Mouse (Mus musculus) macrophage (primary cell): ENCODE results near the gene Lin7a. TPM values are rescaled to one million over a fixed set of nuclear protein-coding genes. Genes with fewer than 3 reads are reported as not detected.

Source experiments
- H3K27ac ChIP-seq: fragments of 350-480 bp; formaldehyde crosslinking; 2 replicates; pipeline ENCODE4 v1.9.0; 2021
- H3K36me3 ChIP-seq: fragments of 350-480 bp; formaldehyde crosslinking; 2 replicates; pipeline ENCODE4 v1.9.0; 2021; ENCODE audit errors: inconsistent target
- H3K4me3 ChIP-seq: fragments of 350-480 bp; formaldehyde crosslinking; 2 replicates; pipeline ENCODE4 v1.9.0; 2021; ENCODE audit errors: inconsistent target
- H3K79me2 ChIP-seq: fragments of 350-480 bp; formaldehyde crosslinking; 2 replicates; pipeline ENCODE4 v1.9.0; 2021; ENCODE audit errors: inconsistent target
- WGBS: methylation state at CpG from one replicate; pipeline ENCODE4 v1.1.7; 2026; ENCODE audit warnings: inconsistent platforms; ENCODE audit not compliant: missing documents; 5-methylcytosine and 5-hydroxymethylcytosine counted together
- polyA plus RNA-seq: library from polyadenylated mRNA; stranded (reverse); fragments of 250-400 nt; gene quantifications from 3 replicates; pipeline ENCODE4 v1.2.4, GENCODE M21; 2018; ENCODE audit warnings: inconsistent platforms

The Lin7a gene
- polyA plus RNA-seq, 1 experiment from 2014 or later, result not detected

- Histone ChIP-seq H3K36me3 (no peaks in the 10 kb centered on the region), H3K4me3 (no peak overlapping the region), H3K27ac (no peak overlapping the region), H3K79me2 (no peaks in the 10 kb centered on the region)
- WGBS, result 90% methylated on average over 2 of the region's 2 CpGs
These were observed 38.9 kb upstream of the Lin7a start for GRCm38 (mm10) chr10:107232491-107233110.

DNA sequence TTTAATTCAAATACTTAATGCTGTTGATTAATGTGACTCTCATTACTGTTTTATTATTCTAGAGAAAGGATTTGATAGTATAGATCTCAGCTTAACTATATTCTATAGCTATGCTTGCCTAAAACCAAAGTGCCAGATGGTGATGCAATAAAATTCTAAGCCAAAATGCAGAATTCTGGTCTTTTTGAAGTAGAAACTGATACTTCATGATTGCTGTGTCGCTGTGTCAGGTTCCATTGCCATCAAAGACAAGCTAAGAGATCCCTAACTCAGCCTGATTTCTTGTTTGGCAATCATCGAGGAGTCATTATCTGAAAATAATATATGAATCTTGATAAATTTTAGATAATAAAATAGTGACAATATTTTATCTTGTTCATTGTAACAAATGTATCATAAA is 38.3 kb upstream of the Lin7a start:
- Histone ChIP-seq H3K27ac (no peak overlapping the region), H3K79me2 (no peaks in the 10 kb centered on the region), H3K36me3 (no peaks in the 10 kb centered on the region), H3K4me3 (no peak overlapping the region)
- 67% methylated on average over 2 of the region's 2 CpGs for WGBS

- Histone ChIP-seq H3K4me3 (no peak overlapping the region), H3K79me2 (no peaks in the 10 kb centered on the region), H3K36me3 (no peaks in the 10 kb centered on the region), H3K27ac (no peak overlapping the region)
- 77% methylated on average over 4 of the region's 4 CpGs for WGBS
These were observed 37.7 kb upstream of the Lin7a start for GRCm38 (mm10) chr10:107233825-107234224.

DNA sequence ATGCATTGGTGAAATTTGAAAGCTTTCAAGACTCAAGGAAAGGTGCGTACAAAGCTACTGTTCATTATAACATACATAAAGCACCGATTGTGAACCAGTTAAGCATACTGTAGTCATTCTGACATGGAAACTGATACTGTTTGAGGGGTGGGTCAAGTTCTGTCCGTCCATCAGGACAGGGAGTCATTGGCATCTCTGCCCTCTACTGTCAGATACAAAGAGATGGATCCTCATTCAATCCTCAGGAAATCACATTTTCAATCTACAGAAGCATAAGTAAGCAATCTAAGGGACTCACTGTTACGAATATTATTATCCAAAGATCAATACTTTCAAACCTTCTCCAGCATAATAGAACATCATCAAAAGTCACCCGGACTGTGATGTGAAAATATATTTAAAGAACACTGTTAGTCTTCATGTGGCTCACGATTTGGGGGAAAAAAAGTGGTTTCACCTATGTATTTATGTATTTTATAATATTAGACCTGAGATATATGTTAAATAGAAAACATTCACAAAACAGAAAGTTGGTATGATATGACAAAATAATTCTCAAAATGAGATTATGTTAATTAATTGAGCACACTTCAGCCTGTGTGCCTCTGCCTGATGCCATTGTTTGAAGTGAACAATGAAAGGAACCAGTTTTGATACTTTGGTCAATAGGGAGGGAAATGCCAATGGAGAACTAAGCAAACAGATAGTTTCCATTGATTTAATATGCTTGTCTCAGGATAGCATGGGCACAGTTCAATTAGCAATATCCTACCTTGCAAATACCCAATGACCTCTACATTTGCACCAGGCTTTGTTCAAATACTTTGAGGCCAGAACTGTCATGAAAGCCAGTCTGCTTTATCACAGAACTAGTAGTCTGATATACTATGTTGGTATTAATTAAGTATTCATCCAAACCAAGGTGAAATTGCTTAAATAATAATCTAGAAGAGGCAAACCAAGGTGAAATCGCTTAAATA is 36.8 kb upstream of the Lin7a start:
- H3K27ac ChIP-seq, result no peak overlapping the region
- WGBS, result 82% methylated on average over 7 of the region's 7 CpGs
- no peaks in the 10 kb centered on the region for H3K79me2 ChIP-seq
- no peaks in the 10 kb centered on the region for H3K36me3 ChIP-seq
- H3K4me3 ChIP-seq, result no peak overlapping the region

GRCm38 (mm10) chr10:107235496-107235895 is 36.0 kb upstream of the Lin7a start:
- Histone ChIP-seq H3K36me3 (no peaks in the 10 kb centered on the region), H3K27ac (no peak overlapping the region), H3K79me2 (no peaks in the 10 kb centered on the region), H3K4me3 (no peak overlapping the region)
- 78% methylated on average over 2 of the region's 3 CpGs for WGBS

GRCm38 (mm10) chr10:107236211-107236610 is 35.3 kb upstream of the Lin7a start:
- H3K79me2 ChIP-seq, result no peaks in the 10 kb centered on the region
- H3K4me3 ChIP-seq, result no peak overlapping the region
- no peak overlapping the region for H3K27ac ChIP-seq
- WGBS, result 89% methylated on average over 4 of the region's 4 CpGs
- no peaks in the 10 kb centered on the region for H3K36me3 ChIP-seq

DNA sequence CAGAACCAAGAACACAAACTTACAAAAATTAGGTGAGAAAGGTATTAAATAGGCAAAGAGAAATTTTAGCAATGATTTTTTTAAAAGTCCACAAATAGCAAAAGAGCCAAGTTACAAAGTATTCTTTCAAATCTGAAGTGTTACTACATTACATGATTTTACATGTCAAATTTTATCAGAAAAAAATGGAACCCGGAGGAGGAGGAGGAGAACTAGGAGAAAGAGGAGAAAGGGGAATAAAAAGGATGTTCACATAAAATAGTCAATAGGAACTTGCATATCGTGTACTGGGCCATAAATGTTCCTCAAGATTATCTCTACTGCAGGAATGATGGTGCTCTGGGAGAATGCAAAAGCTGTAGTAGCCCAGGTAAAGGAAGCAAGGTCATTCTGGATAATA is 34.4 kb upstream of the Lin7a start:
- H3K36me3 ChIP-seq, result no peaks in the 10 kb centered on the region
- no peak overlapping the region for H3K27ac ChIP-seq
- H3K4me3 ChIP-seq, result no peak overlapping the region
- WGBS, result 84% methylated on average over 2 of the region's 2 CpGs
- no peaks in the 10 kb centered on the region for H3K79me2 ChIP-seq

DNA sequence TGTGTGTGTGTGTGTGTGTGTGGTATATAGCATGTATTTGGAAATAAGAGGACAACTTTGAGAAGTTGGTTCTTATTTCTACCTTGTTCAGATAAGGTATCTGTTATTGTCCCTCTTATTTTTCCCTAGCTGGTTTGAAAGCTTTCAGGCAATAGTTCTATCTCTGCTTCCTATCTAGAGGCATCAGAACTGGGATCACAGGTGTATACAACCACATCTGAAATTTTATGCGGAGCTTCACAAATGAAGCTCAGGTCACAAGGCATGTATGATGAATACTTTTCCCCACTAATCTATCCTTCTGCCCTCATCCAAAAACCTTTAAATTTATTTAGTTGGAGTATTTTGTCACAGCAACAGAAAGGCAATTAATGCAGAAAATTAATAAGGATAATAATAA is 33.8 kb upstream of the Lin7a start:
- H3K4me3 ChIP-seq, result no peak overlapping the region
- 100% methylated on average over 1 of the region's 1 CpGs for WGBS
- H3K36me3 ChIP-seq, result no peaks in the 10 kb centered on the region
- no peaks in the 10 kb centered on the region for H3K79me2 ChIP-seq
- H3K27ac ChIP-seq, result no peak overlapping the region

- Histone ChIP-seq H3K4me3 (no peak overlapping the region), H3K27ac (no peak overlapping the region)
These were observed 33.2 kb upstream of the Lin7a start for GRCm38 (mm10) chr10:107238151-107238860.

GRCm38 (mm10) chr10:107238861-107239435 is 32.5 kb upstream of the Lin7a start:
- H3K4me3 ChIP-seq, result no peak overlapping the region
- WGBS, result 76% methylated on average over 3 of the region's 3 CpGs
- no peak overlapping the region for H3K27ac ChIP-seq
- H3K36me3 ChIP-seq, result no peaks in the 10 kb centered on the region
- no peaks in the 10 kb centered on the region for H3K79me2 ChIP-seq

More at GRCm38 (mm10) chr10:107238151-107238860, 33.2 kb upstream of the Lin7a start:
- H3K36me3 ChIP-seq, result no peaks in the 10 kb centered on the region
- WGBS, result 71% methylated on average over 2 of the region's 2 CpGs
- H3K79me2 ChIP-seq, result no peaks in the 10 kb centered on the region

- no peaks in the 10 kb centered on the region for H3K79me2 ChIP-seq
- H3K36me3 ChIP-seq, result no peaks in the 10 kb centered on the region
- no peak overlapping the region for H3K4me3 ChIP-seq
- 75% methylated on average over 2 of the region's 2 CpGs for WGBS
- H3K27ac ChIP-seq, result no peak overlapping the region
These were observed 31.7 kb upstream of the Lin7a start for GRCm38 (mm10) chr10:107239651-107240330.

DNA sequence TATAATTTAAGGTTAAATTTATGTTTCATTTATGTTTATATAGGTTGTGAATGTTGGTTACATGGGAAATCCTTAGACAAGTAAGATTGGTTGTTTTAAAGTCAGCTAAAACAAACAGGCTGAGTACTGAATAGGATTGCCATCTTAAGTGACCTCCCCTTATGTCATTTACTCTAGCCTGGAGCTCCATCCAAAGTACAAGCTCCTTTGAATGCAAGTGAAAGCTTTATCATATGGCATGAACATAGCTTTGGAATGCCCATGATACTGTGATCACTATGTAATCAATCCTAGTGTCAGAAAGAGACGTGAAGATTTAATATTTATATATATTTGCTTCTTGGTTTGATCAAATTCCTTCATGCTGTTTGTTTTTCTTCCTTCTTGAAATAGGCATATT is 31.0 kb upstream of the Lin7a start:
- Histone ChIP-seq H3K27ac (no peak overlapping the region), H3K79me2 (no peaks in the 10 kb centered on the region), H3K36me3 (no peaks in the 10 kb centered on the region), H3K4me3 (no peak overlapping the region)
- 82% methylated on average over 1 of the region's 1 CpGs for WGBS

DNA sequence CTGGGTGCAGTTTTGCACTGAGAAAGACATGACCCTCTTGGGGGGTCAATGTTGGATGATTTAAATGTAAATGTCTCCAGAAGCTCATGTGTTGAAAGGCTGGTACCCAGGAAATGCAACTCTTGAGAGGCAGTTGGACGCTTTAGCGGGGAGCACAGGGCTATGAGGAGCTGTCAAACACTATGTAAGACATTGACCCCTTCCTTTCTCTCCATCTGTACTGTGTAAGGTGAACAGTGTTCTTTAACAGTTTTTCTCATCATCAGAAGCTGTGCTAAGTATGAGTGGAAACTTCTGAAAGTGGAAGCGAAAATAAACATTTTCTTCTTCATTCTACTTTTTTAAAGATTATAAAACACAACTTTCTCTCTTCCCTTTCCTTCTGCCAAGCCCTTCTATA is 30.5 kb upstream of the Lin7a start:
- no peaks in the 10 kb centered on the region for H3K79me2 ChIP-seq
- 93% methylated on average over 3 of the region's 3 CpGs for WGBS
- H3K36me3 ChIP-seq, result no peaks in the 10 kb centered on the region
- H3K4me3 ChIP-seq, result no peak overlapping the region
- H3K27ac ChIP-seq, result no peak overlapping the region

GRCm38 (mm10) chr10:107241406-107241805 is 30.1 kb upstream of the Lin7a start:
- H3K27ac ChIP-seq, result no peak overlapping the region
- no peaks in the 10 kb centered on the region for H3K36me3 ChIP-seq
- H3K79me2 ChIP-seq, result no peaks in the 10 kb centered on the region
- H3K4me3 ChIP-seq, result no peak overlapping the region
